Mouse (Mus musculus): ENCODE data around the gene Stk24. TPM values are rescaled to one million over a fixed set of nuclear protein-coding genes. Genes with fewer than 3 reads are reported as not detected.

The Stk24 gene
- polyA plus RNA-seq, 1 experiment, result 37.2 TPM

DNA sequence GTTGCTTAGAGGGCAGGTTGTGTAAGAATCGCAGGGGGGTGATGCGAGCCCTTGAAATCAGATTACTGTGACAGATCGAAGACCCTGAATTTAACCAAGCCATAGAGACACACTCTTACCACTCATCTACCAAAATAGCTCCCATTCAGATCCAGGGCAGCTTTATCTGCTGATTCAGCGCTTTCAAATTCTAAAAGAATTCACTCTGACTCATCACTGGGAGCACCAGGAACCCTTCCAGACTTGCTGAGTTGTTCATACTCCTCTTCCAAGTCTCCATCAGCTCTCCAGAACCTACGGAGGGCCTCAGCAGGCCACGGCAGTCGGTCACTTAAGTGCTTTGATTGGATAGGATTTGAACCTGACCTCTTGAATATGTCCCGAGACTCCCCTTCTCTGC, 5.6 kb upstream of the Stk24 start:
- DNase-seq (ENCODE audit: low read depth, low spot score), result no peak
- 78% methylated on average over 8 of the region's 8 CpGs for WGBS

DNA sequence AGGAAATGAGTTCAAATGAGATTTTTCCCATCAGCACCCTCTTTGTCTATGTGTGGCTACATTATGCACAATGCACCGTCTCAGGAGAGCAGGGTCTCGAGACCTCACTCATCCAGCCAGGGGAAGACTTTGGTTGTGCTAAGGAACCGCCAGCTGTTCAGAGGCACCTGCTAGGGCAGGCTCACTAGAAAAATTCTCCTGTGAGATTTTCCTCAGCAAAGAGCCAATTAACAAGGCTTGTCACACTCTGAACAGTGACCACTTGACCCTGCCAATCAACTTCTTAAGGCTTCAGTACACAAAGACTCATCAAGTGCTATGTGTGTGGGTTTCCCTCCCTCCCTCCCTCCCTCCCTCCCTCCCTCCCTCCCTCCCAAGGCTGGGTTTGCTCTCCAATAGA, 4.0 kb upstream of the Stk24 start:
- WGBS, result 86% methylated on average over 3 of the region's 3 CpGs
- DNase-seq (ENCODE audit: low read depth, low spot score), result no peak

DNA sequence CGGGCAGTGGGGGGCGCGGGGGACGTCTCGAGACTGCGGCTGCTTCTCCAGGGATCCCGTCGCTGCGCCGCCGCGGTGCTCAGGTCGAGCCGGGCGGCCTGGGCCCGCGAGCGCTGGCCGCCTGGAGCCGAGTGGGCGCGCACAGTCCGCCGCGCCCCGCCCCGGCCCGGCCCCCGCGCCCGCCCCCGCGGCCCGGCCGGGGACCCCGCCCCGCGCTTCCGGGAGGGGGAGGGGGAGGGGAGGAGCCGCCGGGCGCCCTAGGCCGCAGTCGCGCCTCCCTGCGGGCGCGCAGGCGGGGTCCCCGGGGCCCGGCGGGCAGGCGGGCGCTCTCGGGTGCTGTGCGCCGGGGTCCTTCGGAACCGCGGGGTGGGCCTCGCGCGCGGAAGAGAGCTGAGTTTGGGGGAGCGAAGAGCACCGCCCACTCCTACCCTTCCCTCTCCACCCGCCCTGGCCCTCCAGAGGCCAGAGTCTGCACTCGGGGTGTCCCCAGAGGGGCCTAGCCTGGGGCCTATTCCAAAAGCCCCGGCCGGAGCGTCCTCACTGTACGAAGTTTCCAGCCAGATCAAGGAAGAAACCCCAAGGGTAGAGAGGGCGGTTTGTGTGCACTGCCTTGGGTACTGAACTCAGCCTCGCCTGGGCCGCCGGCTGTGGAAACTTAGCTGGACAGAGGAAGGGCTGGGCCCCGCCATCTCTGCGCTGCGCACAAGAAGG, 540 bp downstream of the Stk24 start:
- DNase-seq (ENCODE audit: low read depth, low spot score), result no peak
- WGBS, result under 1% methylated on average over 49 of the region's 79 CpGs

GRCm38 (mm10) chr14:121378243-121379115, 1.3 kb downstream of the Stk24 start:
- no peak for DNase-seq (ENCODE audit: low read depth, low spot score)

GRCm38 (mm10) chr14:121376566-121376965, 3.2 kb downstream of the Stk24 start:
- WGBS, result 25% methylated on average over 6 of the region's 6 CpGs
- DNase-seq (ENCODE audit: low read depth, low spot score), result no peak

More at GRCm38 (mm10) chr14:121378243-121379115, 1.3 kb downstream of the Stk24 start:
- under 1% methylated on average over 82 of the region's 83 CpGs for WGBS

DNA sequence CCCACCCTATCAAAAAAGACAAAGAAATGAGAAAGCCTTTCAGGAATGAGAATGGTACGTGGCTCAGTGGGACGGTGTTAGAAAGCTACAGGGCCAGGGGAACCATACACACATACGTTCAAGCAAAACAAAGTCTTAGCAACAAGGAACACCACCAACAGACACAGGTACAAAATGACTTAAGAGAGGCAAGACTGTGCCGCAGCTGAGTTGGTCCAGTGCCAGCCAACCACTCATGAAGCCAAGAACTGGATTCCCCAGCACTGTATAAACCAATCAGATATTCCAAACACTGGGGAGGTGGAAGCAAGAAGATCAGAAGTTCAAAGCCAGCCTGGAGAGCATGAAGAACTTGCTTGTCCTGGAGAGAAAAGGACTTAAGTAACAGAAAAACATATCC, 5.9 kb downstream of the Stk24 start:
- WGBS, result 72% methylated on average over 4 of the region's 4 CpGs
- no peak for DNase-seq (ENCODE audit: low read depth, low spot score)

DNA sequence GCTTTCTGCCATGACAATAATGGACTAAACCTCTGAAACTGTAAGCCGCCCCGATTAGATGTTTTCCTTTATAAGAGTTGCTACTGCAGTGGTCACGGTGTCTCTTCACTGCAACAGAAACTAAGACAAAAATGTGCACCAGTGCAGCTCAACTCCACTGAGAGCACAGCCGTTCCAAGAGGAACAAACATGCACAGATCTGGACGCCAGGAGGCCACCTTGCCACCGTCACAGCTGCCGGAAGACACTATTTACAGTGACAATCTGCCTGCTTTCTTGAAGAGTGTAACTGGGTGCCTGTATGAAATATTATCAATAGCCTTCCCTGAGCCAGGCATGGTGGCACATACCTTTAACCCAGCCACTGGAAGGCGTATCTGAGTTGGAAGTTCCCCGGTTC, 6.8 kb downstream of the Stk24 start:
- 69% methylated on average over 9 of the region's 9 CpGs for WGBS
- no peak for DNase-seq (ENCODE audit: low read depth, low spot score)

DNA sequence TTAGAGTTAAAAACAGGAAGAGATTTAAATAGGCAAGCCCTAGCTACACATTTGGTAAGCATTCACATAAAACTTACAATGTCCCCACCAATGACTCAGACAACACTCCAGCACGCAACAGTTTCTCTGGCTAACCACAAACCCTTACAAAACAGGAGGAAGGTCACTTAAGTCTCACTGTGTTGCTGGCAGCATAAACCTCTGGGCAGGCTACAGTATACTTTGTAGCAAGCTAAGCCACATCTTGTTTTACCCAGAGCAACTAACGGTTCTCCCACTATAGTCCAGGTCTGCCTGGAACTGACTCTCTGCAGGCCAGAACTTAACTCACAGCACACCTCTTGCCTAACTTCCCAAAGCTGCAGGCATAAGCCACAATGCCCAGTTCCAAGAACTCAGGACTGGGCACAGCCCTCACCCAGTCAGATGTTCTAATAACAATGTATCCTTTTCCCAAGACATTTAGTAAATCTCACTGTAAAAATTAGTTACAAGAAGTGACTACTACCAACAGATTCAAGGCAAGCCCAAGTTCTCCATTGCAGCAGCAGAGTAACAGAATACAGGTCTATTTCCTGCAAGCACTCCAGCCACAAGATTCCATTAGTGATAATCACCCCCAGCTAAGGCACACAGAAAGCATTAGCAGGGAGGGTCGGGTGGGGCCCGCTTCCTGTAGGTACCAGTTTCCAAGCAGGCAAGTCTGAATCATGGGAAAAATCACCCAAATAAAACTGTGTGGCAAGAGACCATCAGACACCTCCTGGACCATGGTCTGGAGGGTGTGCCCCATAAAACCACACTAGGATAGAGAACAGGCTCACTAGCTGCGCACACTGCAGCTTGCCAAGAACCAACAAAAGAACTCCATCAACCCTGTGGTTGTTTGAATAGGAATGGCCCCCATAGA, 7.6 kb downstream of the Stk24 start:
- WGBS, result 39% methylated on average over 5 of the region's 5 CpGs
- DNase-seq (ENCODE audit: low read depth, low spot score), result no peak

- WGBS, result 56% methylated on average over 5 of the region's 5 CpGs
- DNase-seq (ENCODE audit: low read depth, low spot score), result no peak
Observed at GRCm38 (mm10) chr14:121369385-121369784, 10.4 kb downstream of the Stk24 start.

GRCm38 (mm10) chr14:121368108-121368705, 11.6 kb downstream of the Stk24 start:
- 53% methylated on average over 4 of the region's 4 CpGs for WGBS
- no peak for DNase-seq (ENCODE audit: low read depth, low spot score)

DNA sequence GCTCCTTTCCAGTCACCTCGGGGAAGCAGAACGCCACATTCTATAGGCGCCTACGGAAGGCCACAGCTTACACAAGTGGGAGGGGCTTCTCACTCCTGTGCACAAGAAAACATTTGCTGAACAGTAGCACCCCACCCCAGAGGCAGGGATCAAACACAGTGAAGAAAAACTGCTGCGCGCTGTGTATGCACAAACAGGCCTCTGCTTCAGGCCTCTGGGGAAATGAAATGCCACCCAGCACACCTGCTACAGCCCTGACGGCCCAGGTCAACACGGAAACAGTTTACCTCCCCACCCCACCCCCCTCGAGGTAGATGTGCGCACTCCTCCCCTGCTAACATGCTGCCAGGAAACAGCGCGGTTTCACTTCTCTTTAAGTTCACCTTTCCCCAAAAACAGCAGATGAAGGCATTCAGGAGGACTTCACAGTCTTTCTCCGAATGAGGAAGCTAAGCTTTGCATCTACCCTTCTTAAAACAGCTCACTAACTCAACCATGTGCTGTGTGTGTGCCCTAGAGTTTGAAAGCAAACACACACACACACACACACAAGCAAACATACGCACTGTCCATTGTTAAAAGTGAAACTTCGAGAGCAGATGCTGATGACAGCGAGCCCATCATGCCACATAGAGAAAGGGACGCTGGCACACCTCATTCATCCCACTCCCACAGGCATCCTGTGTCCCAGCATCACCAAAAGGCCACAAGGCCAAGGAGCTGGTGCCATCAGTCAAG, 13.7 kb downstream of the Stk24 start:
- peak; percentile 38 for DNase-seq (ENCODE audit: low read depth, low spot score)
- 17% methylated on average over 17 of the region's 17 CpGs for WGBS

- 69% methylated on average over 7 of the region's 7 CpGs for WGBS
Observed at GRCm38 (mm10) chr14:121365390-121365789, 14.4 kb downstream of the Stk24 start.

DNA sequence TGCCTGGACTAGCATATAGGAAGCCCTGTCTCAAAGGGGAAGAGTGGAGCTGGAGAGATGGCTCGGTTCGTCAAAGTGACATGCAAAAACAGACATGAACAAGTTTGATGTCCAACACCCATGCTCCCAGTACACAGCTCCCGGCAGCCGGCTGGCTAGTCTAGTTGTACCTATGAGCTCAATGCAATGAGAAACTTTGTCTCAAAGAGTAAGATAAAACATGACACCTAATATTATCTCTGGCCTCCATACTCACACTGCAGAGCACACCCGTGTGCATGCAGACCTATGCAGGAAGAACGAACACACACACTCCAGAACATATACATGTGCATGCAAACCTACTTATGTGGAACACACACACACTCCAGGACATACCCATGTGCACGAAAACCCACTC, 15.5 kb downstream of the Stk24 start:
- DNase-seq (ENCODE audit: low read depth, low spot score), result no peak
- 95% methylated on average over 7 of the region's 7 CpGs for WGBS

More at GRCm38 (mm10) chr14:121365390-121365789, 14.4 kb downstream of the Stk24 start:
- DNase-seq (ENCODE audit: low read depth, low spot score), result no peak

GRCm38 (mm10) chr14:121361319-121362114, 18.3 kb downstream of the Stk24 start:
- DNase-seq (ENCODE audit: low read depth, low spot score), result peak; percentile 78
- WGBS, result 42% methylated on average over 17 of the region's 17 CpGs

GRCm38 (mm10) chr14:121359850-121360249, 20.0 kb downstream of the Stk24 start:
- DNase-seq (ENCODE audit: low read depth, low spot score), result no peak
- 84% methylated on average over 8 of the region's 8 CpGs for WGBS

DNA sequence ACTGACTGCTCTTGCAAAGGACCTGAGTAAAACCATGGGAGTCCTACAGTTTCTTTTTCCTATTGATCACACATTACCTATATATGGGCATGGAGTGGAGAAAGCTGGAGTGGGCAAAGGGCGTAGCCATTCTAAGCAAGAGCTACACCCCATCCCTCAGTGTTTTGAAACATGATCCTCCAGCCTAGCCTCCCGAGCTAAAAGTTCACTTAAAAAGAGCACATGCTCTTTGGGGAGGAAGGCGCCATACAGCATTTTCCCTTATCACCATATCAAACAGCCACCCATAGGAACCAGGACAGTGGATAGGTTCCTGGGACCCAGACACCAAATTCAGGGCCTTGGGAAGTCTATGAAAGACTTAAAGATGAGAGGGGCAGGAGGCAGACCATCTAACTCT, 20.8 kb downstream of the Stk24 start:
- DNase-seq (ENCODE audit: low read depth, low spot score), result no peak
- WGBS, result 49% methylated on average over 3 of the region's 3 CpGs

DNA sequence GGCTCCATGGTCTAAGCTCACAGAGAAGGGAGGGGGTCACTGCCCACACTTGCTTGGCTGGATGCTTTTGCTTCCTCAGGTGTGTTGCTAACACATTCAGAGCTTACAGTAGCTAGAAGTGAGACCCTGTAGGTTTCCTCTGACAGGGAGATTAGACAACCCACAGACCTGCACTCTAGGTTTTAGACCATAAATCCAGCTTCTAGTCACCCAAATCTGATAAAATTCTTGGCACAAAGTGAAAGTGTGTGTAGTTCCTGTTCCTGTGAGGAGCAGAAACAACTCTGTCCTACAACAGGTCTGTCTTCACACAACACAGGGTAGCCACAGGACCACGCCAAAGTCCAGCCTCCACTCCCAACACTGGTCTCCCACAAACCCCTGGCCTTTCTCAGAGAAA, 21.5 kb downstream of the Stk24 start:
- no peak for DNase-seq (ENCODE audit: low read depth, low spot score)
- WGBS, result 55% methylated on average over 1 of the region's 1 CpGs

GRCm38 (mm10) chr14:121356336-121356862, 23.4 kb downstream of the Stk24 start:
- no peak for DNase-seq (ENCODE audit: low read depth, low spot score)
- WGBS, result 19% methylated on average over 8 of the region's 8 CpGs

All from large intestine, adult 2 months (tissue).